Mouse (Mus musculus) B cell, adult 62 days (primary cell): ENCODE measurements around the gene Abcc12. TPM values are rescaled to one million over a fixed set of nuclear protein-coding genes. Genes with fewer than 3 reads are reported as not detected.

Experiments used
- total RNA-seq: library from RNA; stranded (reverse); gene quantifications from 4 replicates; pipeline ENCODE4 v1.2.4, GENCODE M21; 2023

Abcc12 gene
- 0.15 TPM in 1 of 4 replicates, not detected in the others for total RNA-seq

GRCm38 (mm10) chr8:86580458-86580857 lies at the start of gene Abcc12:
Gene Abcc12, minus strand, starts transcription at chr8:86580686.

GRCm38 (mm10) chr8:86623911-86624731 lies 43.6 kb upstream of the Abcc12 start, which contains the start of gene Lonp2:
Gene Lonp2, plus strand, starts transcription at chr8:86624043.

Other genes with a start within 250 kb of the Abcc12 start
- 52.9 to 62.0 TPM (median 57.1 TPM) in 4 replicates for gene Lonp2, start 43.4 kb upstream of the Abcc12 start, total RNA-seq
- gene Gm10638, start 165.0 kb upstream of the Abcc12 start, total RNA-seq = 0.85 to 1.4 TPM (median 0.91 TPM) in 3 of 4 replicates, not detected in the other
- gene Siah1a, start 165.2 kb upstream of the Abcc12 start, total RNA-seq = 18.7 to 20.9 TPM (median 20.0 TPM) in 4 replicates